Mouse (Mus musculus) T-helper 17 cell (primary cell): ENCODE results near the gene Prr15l.

ENCODE experiments used
- in situ Hi-C, 2 experiments: fragments of 300-600 bp; cut with MboI, MseI; formaldehyde crosslinking; loops; 1 replicate in 1 of 2; 2 replicates in 1 of 2; pipeline ENCODE4 v1.15.1; 2025; ENCODE audit warnings: high pct_unique_total_duplicates in 2 of 2

Prr15l gene

GRCm38 (mm10) chr11:96943746-96944304 lies 15.9 kb downstream of the Prr15l start, which contains the start of gene Pnpo:
Pnpo (minus strand) TSS chr11:96943986.
- in situ Hi-C loops = no loop called here

- in situ Hi-C loops = no loop called here
These were observed 17.1 kb downstream of the Prr15l start for GRCm38 (mm10) chr11:96944844-96945580.

- in situ Hi-C loops = no loop called here
These were observed 18.6 kb downstream of the Prr15l start for GRCm38 (mm10) chr11:96946498-96946897.

- in situ Hi-C loops = no loop called here
These were observed 19.9 kb downstream of the Prr15l start for GRCm38 (mm10) chr11:96947849-96948248.

- in situ Hi-C loops = loop anchor here in 1 of 2 experiments (5.0 kb wide), 1 partner anchor 83 kb away; no protein-coding TSS in a partner anchor
These were observed 22.9 kb downstream of the Prr15l start for GRCm38 (mm10) chr11:96950767-96951166.

- in situ Hi-C loops = loop anchor here in 1 of 2 experiments (5.0 kb wide), 1 partner anchor 85 kb away; no protein-coding TSS in a partner anchor
These were observed 24.5 kb downstream of the Prr15l start for GRCm38 (mm10) chr11:96952426-96952825.

- in situ Hi-C loops = loop anchor here in 1 of 2 experiments (5.0 kb wide), 1 partner anchor 86 kb away; no protein-coding TSS in a partner anchor
These were observed 25.0 kb downstream of the Prr15l start for GRCm38 (mm10) chr11:96952896-96953295.

- in situ Hi-C loops = no loop called here
These were observed 27.2 kb downstream of the Prr15l start for GRCm38 (mm10) chr11:96955094-96955493.

GRCm38 (mm10) chr11:96956009-96956724 lies 28.3 kb downstream of the Prr15l start:
- in situ Hi-C loops = no loop called here

- in situ Hi-C loops = no loop called here
These were observed 29.3 kb downstream of the Prr15l start for GRCm38 (mm10) chr11:96957061-96957805.

GRCm38 (mm10) chr11:96963580-96963979 lies 35.7 kb downstream of the Prr15l start:
- in situ Hi-C loops = no loop called here

GRCm38 (mm10) chr11:96966172-96966571 lies 38.3 kb downstream of the Prr15l start:
- in situ Hi-C loops = no loop called here

GRCm38 (mm10) chr11:96966914-96967543 lies 39.1 kb downstream of the Prr15l start:
- in situ Hi-C loops = no loop called here

GRCm38 (mm10) chr11:96967544-96968269 lies 39.8 kb downstream of the Prr15l start:
- in situ Hi-C loops = no loop called here

- in situ Hi-C loops = no loop called here
These were observed 40.6 kb downstream of the Prr15l start for GRCm38 (mm10) chr11:96968476-96968875.

GRCm38 (mm10) chr11:96969280-96969722 lies 41.4 kb downstream of the Prr15l start:
- in situ Hi-C loops = no loop called here

GRCm38 (mm10) chr11:96969746-96970145 lies 41.8 kb downstream of the Prr15l start:
- in situ Hi-C loops = no loop called here

GRCm38 (mm10) chr11:96970341-96970740 lies 42.4 kb downstream of the Prr15l start:
- in situ Hi-C loops = no loop called here

- in situ Hi-C loops = no loop called here
These were observed 45.0 kb downstream of the Prr15l start for GRCm38 (mm10) chr11:96972906-96973305.

GRCm38 (mm10) chr11:96973426-96973964 lies 45.6 kb downstream of the Prr15l start:
- in situ Hi-C loops = no loop called here
